Mouse (Mus musculus) colon, adult 2 months (tissue): ENCODE data around the gene Kremen2. TPM values are rescaled to one million over a fixed set of nuclear protein-coding genes. Genes with fewer than 3 reads are reported as not detected.

ENCODE experiments used
- polyA plus RNA-seq: library from polyadenylated mRNA; depleted of rRNA; stranded (reverse); fragments of >200 nt; gene quantifications from 2 replicates; pipeline ENCODE4 v1.2.3, GENCODE M21; 2012; rRNA removed

The Kremen2 gene
- polyA plus RNA-seq: 14.8 and 15.8 TPM in 2 replicates

GRCm38 (mm10) chr17:23745301-23746251 lies at the start of gene Kremen2:
Gene Kremen2 (minus strand): TSS chr17:23745833.

GRCm38 (mm10) chr17:23790269-23791078 lies 44.8 kb upstream of the Kremen2 start, which contains the start of gene Srrm2:
Gene Srrm2 (plus strand): TSS chr17:23790532.

GRCm38 (mm10) chr17:23785561-23786471 lies 40.2 kb upstream of the Kremen2 start, which contains the start of gene Flywch2:
Gene Flywch2 (minus strand): TSS chr17:23786081.

GRCm38 (mm10) chr17:23771284-23772218 lies 25.9 kb upstream of the Kremen2 start, which contains the start of gene Flywch1:
Gene Flywch1 (minus strand): TSS chr17:23771602.

GRCm38 (mm10) chr17:23740598-23741021 lies 5.0 kb downstream of the Kremen2 start, which contains the start of gene Paqr4:
Gene Paqr4 (minus strand): TSS chr17:23740867.

GRCm38 (mm10) chr17:23725999-23726757 lies 19.5 kb downstream of the Kremen2 start, which contains the start of gene Pkmyt1:
Gene Pkmyt1 (plus strand): TSS chr17:23726336.

GRCm38 (mm10) chr17:23722376-23723125 lies 23.1 kb downstream of the Kremen2 start, which contains the start of gene 1520401A03Rik:
Gene 1520401A03Rik (minus strand): TSS chr17:23722783.

Other genes with a start within 250 kb of the Kremen2 start
- gene Zfp213, start 181.6 kb downstream of the Kremen2 start, polyA plus RNA-seq: 15.2 and 15.6 TPM in 2 replicates
- 11.5 and 11.8 TPM in 2 replicates for gene Zfp13, start 146.3 kb downstream of the Kremen2 start, polyA plus RNA-seq
- not detected in 2 replicates for gene Zscan10, start 145.0 kb downstream of the Kremen2 start, polyA plus RNA-seq
- 0.32 and 0.51 TPM in 2 replicates for gene Mmp25, start 100.6 kb downstream of the Kremen2 start, polyA plus RNA-seq
- 18.5 and 18.9 TPM in 2 replicates for gene Bicdl2, start 85.3 kb downstream of the Kremen2 start, polyA plus RNA-seq
- 362 and 417 TPM in 2 replicates for gene Hcfc1r1, start 72.2 kb downstream of the Kremen2 start, polyA plus RNA-seq
- gene Thoc6, start 72.0 kb downstream of the Kremen2 start, polyA plus RNA-seq: 20.1 and 25.6 TPM in 2 replicates
- 32.1 and 32.9 TPM in 2 replicates for gene Tnfrsf12a, start 68.4 kb downstream of the Kremen2 start, polyA plus RNA-seq
- 0.53 TPM in 1 of 2 replicates, not detected in the other for gene Cldn6, start 66.6 kb downstream of the Kremen2 start, polyA plus RNA-seq
- gene Cldn9, start 61.8 kb downstream of the Kremen2 start, polyA plus RNA-seq: 0.37 and 0.46 TPM in 2 replicates
- 0.09 TPM in 1 of 2 replicates, not detected in the other for gene 1520401A03Rik, start 23.1 kb downstream of the Kremen2 start, polyA plus RNA-seq
- 61.5 and 71.9 TPM in 2 replicates for gene Pkmyt1, start 19.5 kb downstream of the Kremen2 start, polyA plus RNA-seq
- gene Paqr4, start 5.0 kb downstream of the Kremen2 start, polyA plus RNA-seq: 392 and 448 TPM in 2 replicates
- 30.4 and 32.2 TPM in 2 replicates for gene Flywch1, start 25.8 kb upstream of the Kremen2 start, polyA plus RNA-seq
- 15.4 and 24.0 TPM in 2 replicates for gene Flywch2, start 40.2 kb upstream of the Kremen2 start, polyA plus RNA-seq
- gene Srrm2, start 44.7 kb upstream of the Kremen2 start, polyA plus RNA-seq: 521 and 552 TPM in 2 replicates
- gene Elob, start 83.3 kb upstream of the Kremen2 start, polyA plus RNA-seq: 551 and 740 TPM in 2 replicates
- 0.24 and 0.87 TPM in 2 replicates for gene Prss33, start 90.2 kb upstream of the Kremen2 start, polyA plus RNA-seq
- 1,354 and 1,658 TPM in 2 replicates for gene Prss32, start 98.0 kb upstream of the Kremen2 start, polyA plus RNA-seq
- gene Prss41, start 98.3 kb upstream of the Kremen2 start, polyA plus RNA-seq: 1.9 and 6.1 TPM in 2 replicates
- not detected in 2 replicates for gene Prss21, start 122.2 kb upstream of the Kremen2 start, polyA plus RNA-seq
- gene Dcpp1, start 135.0 kb upstream of the Kremen2 start, polyA plus RNA-seq: not detected in 2 replicates
- gene Dcpp2, start 135.0 kb upstream of the Kremen2 start, polyA plus RNA-seq: not detected in 2 replicates
- not detected in 2 replicates for gene Dcpp3, start 171.6 kb upstream of the Kremen2 start, polyA plus RNA-seq
- gene Sbp, start 195.8 kb upstream of the Kremen2 start, polyA plus RNA-seq: not detected in 2 replicates
- gene Sbpl, start 209.4 kb upstream of the Kremen2 start, polyA plus RNA-seq: not detected in 2 replicates
- gene Prss30, start 234.7 kb upstream of the Kremen2 start, polyA plus RNA-seq: 370 and 486 TPM in 2 replicates